Mouse (Mus musculus) T-helper 1 cell (primary cell): ENCODE results near the gene Rapsn.
"Not testable (repeated sequence)": the region's sequence is repeated elsewhere in the genome, so short reads cannot be mapped to it uniquely, and the experiment has no call there.

Source experiments
- in situ Hi-C: fragments of 300-600 bp; cut with MboI, MseI; formaldehyde crosslinking; loops from one replicate; pipeline ENCODE4 v1.15.1; 2025; ENCODE audit warnings: high pct_unique_total_duplicates

The Rapsn gene

DNA sequence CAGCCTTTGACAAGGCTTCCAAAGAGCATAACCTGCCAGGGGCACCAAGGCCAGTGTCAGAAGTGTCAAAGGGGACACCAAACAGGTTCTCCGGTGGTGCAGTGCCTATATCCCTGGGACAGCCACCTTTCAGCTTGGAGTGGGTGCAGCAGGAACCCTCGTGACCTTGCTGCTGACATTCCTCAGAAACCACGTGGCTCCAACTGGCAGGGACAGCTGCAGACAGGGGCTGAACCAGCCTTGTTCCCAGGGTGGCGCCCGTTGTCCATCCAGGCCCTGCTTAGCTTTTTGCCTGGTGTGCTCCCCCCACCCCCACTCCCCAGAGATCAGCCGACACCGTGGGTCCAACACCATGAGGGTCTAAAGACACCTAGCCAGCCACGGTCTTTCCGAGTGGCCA lies at the start of gene Rapsn:
Gene Rapsn (plus strand): TSS at position 236 of the 400 bp plus-strand sequence.
- in situ Hi-C loops: loop anchor here (5.0 kb wide), 1 partner anchor 62 kb away; no protein-coding TSS in a partner anchor

DNA sequence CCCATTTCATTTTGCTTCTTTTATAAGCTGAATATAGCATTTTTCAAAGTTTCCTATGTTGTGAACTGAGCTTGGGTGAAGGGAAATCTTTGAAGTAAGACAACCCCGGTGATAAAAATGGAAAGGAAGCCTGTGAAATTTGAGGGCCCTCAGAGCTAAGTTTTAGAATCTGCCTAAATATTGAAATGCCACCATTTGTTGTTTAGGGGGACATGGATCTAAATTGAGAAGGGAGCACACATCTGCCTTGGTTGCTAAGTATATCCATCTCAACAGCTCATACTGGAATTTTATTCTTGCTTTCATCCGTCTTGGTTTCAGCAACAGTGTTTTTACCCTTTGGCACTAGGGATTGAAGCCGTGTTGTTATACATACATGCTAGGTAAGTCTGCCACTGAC lies 49.4 kb upstream of the Rapsn start:
- in situ Hi-C loops: no loop called here

DNA sequence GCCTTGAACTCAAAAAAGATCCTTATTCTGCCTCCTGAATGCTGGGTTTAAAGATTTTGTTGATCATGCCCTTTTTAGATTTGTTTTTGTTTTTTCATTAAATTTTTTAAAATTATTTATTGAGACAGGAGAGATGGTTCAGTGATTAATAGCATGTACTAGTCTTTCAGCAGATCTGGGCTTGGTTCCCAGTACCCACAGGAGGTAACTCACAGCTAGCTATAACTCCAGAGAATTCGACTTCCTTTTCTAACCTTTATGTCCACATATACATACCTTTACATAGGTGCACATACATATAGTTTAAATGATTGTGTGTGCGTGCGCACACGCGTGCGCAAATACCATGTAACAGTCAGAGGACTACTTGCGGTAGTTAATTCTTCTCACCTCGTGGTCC lies 26.9 kb upstream of the Rapsn start:
- in situ Hi-C loops: loop anchor here (5.0 kb wide), 1 partner anchor 316 kb away; no protein-coding TSS in a partner anchor

DNA sequence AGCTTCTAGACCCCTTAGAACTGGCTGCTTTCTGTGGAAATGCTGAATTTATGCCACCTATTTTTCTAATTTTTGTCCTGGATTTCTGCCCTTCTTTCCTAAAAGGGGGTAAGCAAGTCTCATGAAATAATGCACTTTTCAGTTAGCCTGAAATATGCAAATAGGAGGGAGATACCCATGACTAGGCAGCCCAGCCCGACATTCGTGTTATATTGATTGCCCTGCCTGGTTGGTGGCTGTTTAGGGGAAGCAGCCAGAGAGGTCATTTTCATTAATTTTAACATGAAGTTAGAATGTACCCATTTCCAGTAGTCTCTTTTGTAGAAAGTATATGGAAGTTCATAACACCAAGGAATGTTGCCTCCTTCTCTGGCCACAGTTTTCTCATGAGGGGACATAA lies 21.5 kb upstream of the Rapsn start:
- in situ Hi-C loops: no loop called here

DNA sequence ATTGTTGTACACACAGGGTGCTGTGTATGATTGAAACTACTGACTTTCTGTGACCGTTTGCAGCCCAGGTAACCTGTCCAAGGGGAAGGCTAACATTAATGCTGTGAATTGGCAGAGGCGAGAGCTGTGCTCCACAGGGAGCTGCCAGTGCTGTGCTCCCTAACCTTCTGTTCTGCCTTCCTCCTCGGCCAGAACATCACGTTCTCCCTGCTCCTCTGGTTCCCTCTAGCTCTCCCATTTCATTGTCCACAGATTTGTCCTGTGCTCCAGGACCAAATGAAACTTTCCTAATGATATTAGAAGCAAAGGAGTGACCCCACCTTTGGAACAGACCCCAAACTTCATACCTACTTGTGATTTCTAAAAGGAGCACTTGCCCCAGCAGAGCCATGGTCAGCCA lies 20.0 kb upstream of the Rapsn start:
- in situ Hi-C loops: no loop called here

DNA sequence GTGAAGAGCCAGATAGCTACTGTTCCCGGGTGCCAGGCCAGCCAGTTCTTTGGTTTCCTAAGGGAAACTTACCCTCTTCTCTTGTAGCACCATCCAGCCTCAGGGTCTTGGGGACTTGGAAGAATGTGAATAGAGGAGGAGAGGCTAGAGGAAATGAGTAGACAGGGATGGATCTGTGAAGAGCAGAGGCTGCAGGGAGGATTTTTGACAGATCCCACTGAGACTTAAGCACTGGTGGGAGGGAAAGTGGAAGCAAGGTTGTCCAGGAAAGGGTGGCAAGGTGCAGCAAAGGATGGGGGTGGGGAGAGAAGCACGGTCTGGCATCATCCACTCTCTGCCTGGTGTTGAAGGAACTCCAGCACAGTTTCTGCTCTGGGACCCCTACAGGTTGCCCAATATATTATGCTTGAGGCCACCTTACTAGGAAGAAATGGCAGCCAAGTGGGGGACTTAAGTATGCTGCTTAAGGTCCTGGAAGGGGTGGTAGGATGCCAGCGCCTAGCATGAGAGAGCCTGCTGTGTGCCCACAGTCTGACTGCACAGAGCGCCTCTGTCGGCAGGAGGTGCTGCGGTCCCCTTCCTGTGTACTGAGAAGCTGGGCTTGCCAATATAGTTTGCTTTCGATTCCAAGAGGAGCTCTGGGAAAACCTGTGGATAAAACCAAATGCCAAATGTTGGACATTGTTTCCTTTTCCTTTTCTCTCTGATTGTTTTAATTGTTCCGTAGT lies 17.2 kb upstream of the Rapsn start:
- in situ Hi-C loops: no loop called here

DNA sequence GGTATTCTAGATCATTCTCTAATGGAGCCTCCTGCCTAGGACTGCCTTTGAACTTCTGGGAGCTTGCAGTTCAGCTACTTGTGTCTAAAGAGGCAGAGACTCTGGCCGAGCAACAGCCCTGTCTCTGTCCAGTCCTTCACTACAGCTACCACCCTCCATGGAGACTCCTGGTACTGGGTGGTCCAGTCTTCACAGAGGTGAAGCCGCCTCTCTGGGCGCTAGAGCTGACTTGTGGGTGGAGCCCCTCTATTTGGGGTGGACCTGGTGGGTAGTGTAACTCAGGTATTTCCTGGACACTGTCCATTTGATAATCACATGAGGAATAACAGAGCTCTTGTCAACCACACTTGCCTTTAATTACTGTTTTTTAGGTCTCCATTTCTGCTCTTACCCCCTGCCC lies 15.5 kb upstream of the Rapsn start:
- in situ Hi-C loops: no loop called here

DNA sequence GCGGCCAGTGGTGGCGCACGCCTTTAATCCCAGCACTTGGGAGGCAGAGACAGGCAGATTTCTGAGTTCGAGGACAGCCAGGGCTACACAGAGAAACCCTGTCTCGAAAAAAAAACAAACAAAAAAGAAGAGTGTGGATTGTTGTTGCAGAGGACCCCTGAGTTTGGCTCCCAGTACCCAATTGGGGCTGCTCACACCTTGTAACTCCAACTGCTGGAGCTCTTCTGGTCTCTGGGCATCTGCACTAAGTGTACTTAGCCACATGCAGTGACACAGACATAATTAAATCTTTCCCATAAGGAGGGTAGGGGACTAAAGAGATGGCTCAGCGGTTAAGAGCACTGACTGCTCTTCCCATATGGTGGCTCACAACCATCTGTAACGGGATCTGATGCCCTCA lies 13.2 kb upstream of the Rapsn start:
- in situ Hi-C loops: not testable (repeated sequence)

DNA sequence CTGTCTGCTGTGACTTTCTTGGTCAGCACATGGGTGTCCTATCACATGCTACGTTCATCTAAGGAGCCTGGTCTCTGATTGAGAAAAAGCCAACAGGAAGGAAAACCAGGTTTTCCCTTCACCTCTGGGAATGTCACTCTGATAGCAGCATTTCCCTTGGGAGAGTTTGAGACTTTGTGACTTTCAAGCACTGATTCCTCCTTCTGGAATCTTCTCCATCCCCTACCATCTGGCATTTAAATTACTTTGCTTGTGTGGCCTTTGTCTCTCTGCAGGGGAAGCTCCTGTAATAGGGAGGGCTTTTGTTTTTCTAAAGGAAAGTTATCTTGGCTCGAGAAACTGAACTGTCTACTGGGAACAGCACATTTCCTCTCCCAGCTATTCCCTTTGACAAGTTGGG lies 12.3 kb upstream of the Rapsn start:
- in situ Hi-C loops: no loop called here

DNA sequence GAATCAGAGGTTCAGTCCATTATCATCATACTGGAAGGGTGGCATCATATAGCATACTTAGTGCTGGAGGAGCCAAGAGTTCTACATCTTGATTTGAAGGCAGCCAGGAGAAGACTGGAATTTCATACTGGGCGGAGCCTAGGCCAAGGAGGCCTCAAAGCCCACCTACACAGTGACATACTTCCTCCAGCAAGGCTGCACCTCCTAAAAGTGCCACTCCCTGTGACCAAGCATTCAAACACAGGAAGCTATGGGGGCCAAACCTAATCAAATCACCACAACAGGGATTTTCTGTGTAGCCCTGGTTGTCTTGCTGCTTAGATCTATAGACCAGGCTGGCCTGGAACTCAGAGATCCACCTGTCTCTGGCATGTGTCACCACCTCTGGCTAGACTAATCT lies 11.5 kb upstream of the Rapsn start:
- in situ Hi-C loops: no loop called here

DNA sequence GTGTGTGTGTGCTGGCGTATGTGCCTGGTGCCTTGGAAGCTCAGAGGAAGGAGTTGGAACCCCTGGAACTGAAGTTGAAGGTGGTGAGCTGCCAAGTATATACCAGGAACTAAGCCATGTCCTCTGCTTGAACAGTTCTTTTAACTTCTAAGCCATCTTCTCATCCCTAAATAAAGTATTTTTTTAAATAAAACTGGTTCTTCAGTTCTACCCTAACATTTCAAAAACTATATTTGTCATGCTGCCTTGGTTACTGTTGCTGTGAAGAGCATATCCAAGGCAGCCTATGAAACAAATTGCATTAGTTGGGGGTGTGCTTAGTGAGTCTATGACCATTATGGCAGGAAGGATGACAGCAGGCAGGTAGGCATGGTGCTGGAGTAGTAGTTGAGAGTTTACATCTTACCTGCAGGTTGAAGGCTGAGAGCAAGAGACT lies 10.3 kb upstream of the Rapsn start:
- in situ Hi-C loops: no loop called here

DNA sequence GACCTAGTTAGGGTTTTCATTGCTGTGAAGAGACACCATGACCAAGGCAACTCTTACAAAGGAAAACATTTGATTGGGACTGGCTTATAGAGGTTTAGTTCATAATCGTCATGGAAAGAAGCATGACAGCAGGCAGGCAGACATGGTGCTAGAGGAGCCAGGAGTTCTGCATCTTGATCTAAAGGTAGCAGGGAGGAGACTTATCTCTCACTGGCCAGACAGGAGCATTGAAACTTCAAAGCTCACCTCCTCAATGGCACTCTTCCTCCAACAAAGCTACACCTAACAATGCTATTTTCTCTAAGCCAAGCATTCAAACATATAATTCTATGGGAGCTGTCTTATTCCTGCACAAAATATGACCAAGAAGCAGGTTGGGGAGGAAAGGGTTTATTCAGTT lies 8.9 kb upstream of the Rapsn start:
- in situ Hi-C loops: no loop called here

DNA sequence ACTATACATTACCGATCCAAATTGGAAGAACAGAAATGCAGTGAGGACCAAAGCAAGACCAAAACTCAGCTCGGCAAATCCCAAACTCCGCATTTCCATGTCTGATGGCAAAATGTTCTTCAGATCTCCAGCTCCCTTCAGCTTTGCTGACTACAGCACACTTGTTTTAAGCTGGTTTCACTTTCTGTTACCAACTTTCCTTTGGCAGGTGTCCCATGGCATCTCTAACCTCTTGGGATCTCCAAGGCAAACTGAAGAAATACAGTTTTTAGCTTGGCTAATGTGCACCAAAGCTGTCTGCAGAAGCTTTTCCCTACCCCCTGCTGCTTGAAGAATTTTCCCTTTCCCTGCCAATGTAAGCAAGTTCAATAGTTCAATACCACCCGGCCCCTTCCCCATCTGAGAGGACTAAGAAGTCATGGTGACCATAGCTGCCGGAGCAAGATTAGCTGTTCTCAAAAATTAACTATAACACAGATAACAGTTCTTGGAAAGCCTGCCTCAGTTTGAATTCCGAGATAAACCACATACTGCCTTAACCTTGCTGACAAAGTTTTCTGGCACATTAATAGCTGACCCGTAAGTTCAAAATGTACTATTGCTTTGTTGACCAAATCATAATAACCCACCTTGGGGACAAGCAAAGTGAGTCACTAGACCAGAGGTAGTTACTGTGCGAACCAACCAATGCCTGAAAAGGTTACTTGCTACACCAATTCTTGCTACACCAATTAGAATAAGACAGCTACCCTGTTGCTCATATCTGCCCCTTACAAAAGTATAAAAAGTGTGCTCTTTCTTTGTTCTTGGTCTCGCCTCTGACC lies 7.8 kb upstream of the Rapsn start:
- in situ Hi-C loops: no loop called here

DNA sequence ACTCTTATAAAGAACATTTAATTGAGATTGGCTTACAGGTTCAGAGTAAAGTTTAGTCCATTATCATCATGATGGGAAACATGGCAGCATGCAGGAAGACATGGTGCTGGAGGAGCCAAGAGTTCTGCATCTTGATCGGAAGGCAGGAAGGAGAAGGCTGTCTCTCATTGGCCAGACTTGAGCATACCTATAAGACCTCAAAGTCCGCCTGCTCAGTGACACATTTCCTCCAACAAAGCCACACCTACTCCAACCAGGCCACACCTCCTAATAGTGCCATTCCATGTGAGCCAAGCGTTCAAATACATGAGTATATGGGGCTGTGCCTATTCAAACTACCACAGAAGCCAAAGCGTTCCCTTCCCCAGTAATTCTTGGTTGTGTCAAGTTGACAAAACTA lies 4.2 kb upstream of the Rapsn start:
- in situ Hi-C loops: no loop called here

DNA sequence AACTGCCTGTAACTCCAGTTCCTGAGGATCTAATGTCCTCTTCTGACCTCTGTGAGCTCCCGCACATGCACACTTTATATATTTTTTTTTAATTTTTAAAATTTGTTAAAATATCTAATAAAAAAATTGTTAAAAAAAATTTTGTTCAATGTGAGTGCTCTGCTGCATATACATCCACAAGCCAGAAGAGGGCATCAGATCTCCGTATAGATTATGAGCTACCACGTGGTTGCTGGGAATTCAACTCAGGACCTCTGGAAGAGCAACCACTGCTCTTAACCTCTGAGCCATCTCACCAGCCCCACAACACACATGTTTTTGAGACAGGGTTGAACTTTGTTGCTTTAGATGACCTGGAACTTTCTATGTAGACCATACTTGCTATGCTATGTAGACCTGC lies 2.4 kb upstream of the Rapsn start:
- in situ Hi-C loops: no loop called here

DNA sequence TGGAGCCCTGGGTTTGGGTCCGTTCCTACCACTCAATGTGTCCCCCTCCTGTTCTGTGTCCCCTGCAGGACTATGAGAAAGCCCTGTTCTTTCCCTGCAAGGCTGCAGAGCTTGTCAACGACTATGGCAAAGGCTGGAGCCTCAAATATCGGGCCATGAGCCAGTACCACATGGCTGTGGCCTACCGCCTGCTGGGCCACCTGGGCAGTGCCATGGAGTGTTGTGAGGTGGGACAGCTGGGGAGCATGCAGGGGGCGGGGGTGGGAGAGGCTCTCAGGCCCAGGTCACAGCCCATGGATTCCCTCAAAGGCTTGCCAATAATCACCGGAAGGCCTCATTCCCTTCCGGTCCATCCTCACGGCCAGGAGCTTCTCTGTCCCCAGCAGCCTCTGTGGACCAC lies 6.4 kb downstream of the Rapsn start:
- in situ Hi-C loops: no loop called here

DNA sequence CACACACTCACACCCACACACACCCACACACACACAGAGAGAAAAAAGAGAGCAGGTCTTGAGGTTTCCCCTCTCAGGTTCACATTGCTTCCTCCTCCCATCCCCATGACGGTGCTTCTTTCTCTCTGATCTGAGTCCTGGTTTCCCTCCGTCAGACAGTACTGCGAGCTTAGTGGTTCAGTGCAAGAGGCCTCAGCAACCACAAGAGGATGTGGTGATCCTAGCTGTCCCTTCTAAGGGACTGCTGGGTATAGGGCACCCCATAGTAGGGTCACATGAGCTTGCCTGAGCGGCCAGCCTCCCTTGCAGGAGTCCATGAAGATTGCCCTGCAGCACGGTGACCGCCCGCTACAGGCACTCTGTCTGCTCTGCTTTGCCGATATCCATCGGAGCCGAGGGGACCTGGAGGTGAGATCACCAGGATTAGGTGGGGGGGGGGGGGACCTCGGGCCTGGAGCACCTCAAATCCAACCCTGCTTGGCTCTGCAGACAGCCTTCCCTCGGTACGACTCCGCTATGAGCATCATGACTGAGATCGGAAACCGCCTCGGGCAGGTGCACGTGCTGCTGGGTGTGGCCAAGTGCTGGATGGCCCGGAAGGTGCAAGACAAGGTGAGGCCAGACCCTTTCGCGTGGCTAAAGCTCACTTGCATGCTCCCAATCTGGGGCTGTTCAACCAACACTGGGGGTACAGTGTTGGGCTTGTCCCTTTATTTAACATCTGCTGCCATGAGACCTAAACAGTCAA lies 7.4 kb downstream of the Rapsn start:
- in situ Hi-C loops: no loop called here

DNA sequence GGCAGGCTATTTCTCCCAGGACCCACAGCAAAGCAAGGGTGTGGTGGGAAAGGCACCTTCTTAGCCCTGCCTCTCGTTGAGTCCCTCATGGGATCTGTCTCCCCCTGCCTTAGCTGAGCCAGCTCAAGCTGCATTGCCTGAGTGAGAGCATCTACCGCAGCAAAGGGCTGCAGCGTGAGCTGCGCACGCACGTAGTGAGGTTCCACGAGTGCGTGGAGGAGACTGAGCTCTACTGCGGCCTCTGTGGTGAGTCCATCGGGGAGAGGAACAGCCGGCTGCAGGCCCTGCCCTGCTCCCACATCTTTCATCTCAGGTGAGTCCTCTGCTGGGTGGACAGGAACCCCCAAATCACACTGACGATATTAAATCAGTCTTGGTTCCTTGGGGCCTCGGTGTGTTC lies 9.3 kb downstream of the Rapsn start:
- in situ Hi-C loops: no loop called here

DNA sequence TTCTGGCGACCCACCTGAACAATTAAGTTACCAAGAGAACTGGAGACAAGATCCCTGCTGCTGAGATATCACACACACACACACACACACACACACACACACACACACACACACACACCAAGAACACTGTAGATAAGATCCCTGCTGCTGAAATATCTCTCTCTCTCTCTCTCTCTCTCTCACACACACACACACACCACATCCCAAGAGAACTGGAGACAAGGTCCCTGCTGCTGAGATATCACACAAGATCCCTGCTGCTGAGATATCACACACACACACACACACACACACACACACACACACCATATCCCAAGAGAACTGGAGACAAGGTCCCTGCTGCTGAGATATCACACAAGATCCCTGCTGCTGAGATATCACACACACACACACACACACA lies 10.4 kb downstream of the Rapsn start:
- in situ Hi-C loops: not testable (repeated sequence)

DNA sequence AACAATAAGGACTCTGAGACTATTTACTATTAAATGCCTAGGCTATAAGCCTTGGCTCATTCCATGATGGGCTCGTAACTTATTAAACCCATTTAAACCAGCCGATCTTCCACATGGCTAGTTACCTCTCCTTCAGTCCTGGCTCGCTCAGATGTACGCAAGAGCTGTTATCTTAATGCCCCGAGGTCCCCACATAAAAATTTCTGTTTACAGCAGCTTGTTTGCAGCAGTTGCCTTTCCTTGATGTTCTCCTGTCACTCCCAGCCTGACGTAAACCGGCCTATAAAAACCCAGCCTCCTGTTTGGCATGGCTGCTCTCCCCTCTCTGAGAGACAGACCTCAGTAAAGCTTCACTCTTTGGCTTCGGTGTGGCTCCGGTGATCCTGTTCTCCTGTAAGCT lies 11.9 kb downstream of the Rapsn start:
- in situ Hi-C loops: no loop called here

DNA sequence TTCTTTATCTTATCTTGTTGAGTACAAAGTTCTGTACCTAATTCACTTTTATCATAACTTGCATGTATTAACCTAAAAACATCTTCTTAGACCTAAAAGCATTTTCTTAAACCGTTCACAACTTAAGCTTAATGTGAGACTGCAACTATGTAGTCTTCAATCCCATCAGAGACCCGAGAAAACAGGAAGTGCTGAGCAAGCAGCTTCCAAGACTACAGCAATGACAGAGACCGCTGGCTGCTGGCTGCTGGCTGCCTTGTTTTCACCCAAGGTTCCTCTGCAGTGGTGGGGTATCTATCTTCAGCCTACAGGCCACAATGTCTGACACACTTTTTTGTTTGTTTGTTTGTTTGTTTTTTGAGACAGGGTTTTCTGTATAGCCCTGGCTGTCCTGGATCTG lies 16.5 kb downstream of the Rapsn start:
- in situ Hi-C loops: no loop called here

DNA sequence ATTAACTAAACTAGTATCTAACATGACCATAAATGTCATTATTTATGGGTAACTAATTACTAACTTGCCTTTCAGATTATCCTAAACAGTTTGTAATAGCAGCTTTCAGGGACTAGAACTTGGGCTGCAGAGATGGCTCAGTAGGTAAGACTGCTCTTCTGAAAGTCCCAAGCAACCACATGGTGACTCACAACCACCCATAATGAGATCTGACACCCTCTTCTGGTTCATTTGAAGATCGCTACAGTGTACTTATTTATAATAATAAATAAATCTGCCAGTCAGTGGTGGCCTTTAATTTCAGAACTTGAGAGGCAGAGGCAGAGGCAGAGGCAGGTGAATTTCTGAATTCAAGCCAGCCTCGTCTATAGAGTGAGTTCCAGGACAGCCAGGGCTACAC lies 17.3 kb downstream of the Rapsn start:
- in situ Hi-C loops: no loop called here
